In genomic region chr1:135009833-135010232, GRCm38 (mm10) we compare ENCODE assay signal across 20 mouse cellular contexts.
"Had no signal": no experiment of that assay in that cellular context is flagged by ENCODE, and none has a peak within 500 bp of the region (broad histone marks: within the 10 kb centered on the region; RNA-seq: fewer than 3 reads in every experiment).

No protein-coding gene starts in this region.

- DNase-seq: kidney, postnatal 14 days; kidney, postnatal 4 days; left cerebral cortex, postnatal 4 days; liver, postnatal 0 days; retina, postnatal 1 day; right cerebral cortex, postnatal 25 days; spleen, adult 18-20 months; thymus, postnatal 25 days had no signal

- ATAC-seq: liver, postnatal 0 days; lung, postnatal 0 days; midbrain, embryonic 15.5 days had no signal

- H3K9ac ChIP-seq: limb, embryonic 12.5 days; limb, embryonic 15.5 days; liver, embryonic 14.5 days; liver, postnatal 0 days; lung, embryonic 14.5 days; midbrain, embryonic 12.5 days; midbrain, embryonic 15.5 days; neural tube, embryonic 12.5 days; neural tube, embryonic 15.5 days; stomach, embryonic 15.5 days had no signal

- H3K27me3 ChIP-seq: midbrain, embryonic 12.5 days; midbrain, embryonic 15.5 days; neural tube, embryonic 12.5 days; neural tube, embryonic 15.5 days; stomach, embryonic 15.5 days had no signal

- H3K36me3 ChIP-seq: limb, embryonic 12.5 days; limb, embryonic 15.5 days; midbrain, embryonic 12.5 days; midbrain, embryonic 15.5 days; neural tube, embryonic 12.5 days; neural tube, embryonic 15.5 days; stomach, embryonic 15.5 days had no signal

- H3K4me3 ChIP-seq: limb, embryonic 12.5 days; limb, embryonic 15.5 days; midbrain, embryonic 12.5 days; midbrain, embryonic 15.5 days; neural tube, embryonic 12.5 days; neural tube, embryonic 15.5 days; stomach, embryonic 15.5 days had no signal

- H3K4me1 ChIP-seq: midbrain, embryonic 12.5 days; stomach, embryonic 15.5 days had no signal

- H3K4me2 ChIP-seq: limb, embryonic 12.5 days; limb, embryonic 15.5 days; liver, embryonic 11.5 days; lung, embryonic 14.5 days; midbrain, embryonic 12.5 days; midbrain, embryonic 15.5 days; neural tube, embryonic 12.5 days; neural tube, embryonic 15.5 days; stomach, embryonic 15.5 days had no signal

- H3K27ac ChIP-seq: limb, embryonic 12.5 days; limb, embryonic 15.5 days; liver, embryonic 14.5 days; macrophage; midbrain, embryonic 12.5 days; midbrain, embryonic 15.5 days; neural tube, embryonic 12.5 days; neural tube, embryonic 15.5 days; stomach, embryonic 15.5 days had no signal

- H3K9me3 ChIP-seq: limb, embryonic 12.5 days; limb, embryonic 15.5 days; midbrain, embryonic 12.5 days; midbrain, embryonic 15.5 days; neural tube, embryonic 12.5 days; neural tube, embryonic 15.5 days; stomach, embryonic 15.5 days had no signal
